Mouse (Mus musculus) thymus, postnatal 10 days (tissue): ENCODE measurements at regions not wholly inside any gene's neighbourhood (a gene's known extent, or its start where the extent isn't known, plus 50 kb on each side); places are given as distances from the start of the nearest gene placed in this dataset.

Source experiments
- DNase-seq, 2 experiments: peaks; one replicate each; pipeline ENCODE4 v3.0.0; 2021; ENCODE audit warnings: low spot score in 2 of 2

GRCm38 (mm10) chr6:84261483-84261882 lies 253.1 kb downstream of the Dysf start:
- DNase-seq, result no peak
